Mouse (Mus musculus) neural tube, embryonic 11.5 days (tissue): Measurements from ENCODE around the gene AC124502.3. TPM values are rescaled to one million over a fixed set of nuclear protein-coding genes. Genes with fewer than 3 reads are reported as not detected.
A peak's percentile ranks its signal among the peaks of the same experiment; 100 is the strongest.

Experiments
- ATAC-seq: fragments of 200-750 bp; cut with Nextera tagmentation; 2 replicates; pipeline ENCODE4 v1.8.0; 2017; ENCODE audit warnings: moderate number of reproducible peaks, mild to moderate bottlenecking, moderate TSS enrichment, moderate library complexity; ENCODE audit not compliant: insufficient read depth, low FRiP score, low TSS enrichment
- DNase-seq: peaks from one replicate; pipeline ENCODE4 v3.0.0-alpha.2; 2015; ENCODE audit warnings: low spot score
- H3K27ac ChIP-seq: fragments of 300-500 bp; sonication (generic); 2 replicates; pipeline ENCODE4 v1.5.1; 2014; ENCODE audit warnings: low read depth, mild to moderate bottlenecking, low read length
- H3K27me3 ChIP-seq: fragments of 300-500 bp; sonication (generic); 2 replicates; pipeline ENCODE4 v1.6.1; 2014; ENCODE audit warnings: mild to moderate bottlenecking, low read length, mixed read lengths; ENCODE audit not compliant: control insufficient read depth, insufficient read depth
- H3K36me3 ChIP-seq: fragments of 300-500 bp; sonication (generic); 2 replicates; pipeline ENCODE4 v1.6.1; 2014; ENCODE audit warnings: mild to moderate bottlenecking, low read length, moderate library complexity, mixed read lengths; ENCODE audit not compliant: control insufficient read depth, insufficient read depth
- H3K4me1 ChIP-seq: fragments of 300-500 bp; sonication (generic); 2 replicates; pipeline ENCODE4 v1.6.1; 2014; ENCODE audit warnings: low read length, mixed read lengths; ENCODE audit not compliant: control insufficient read depth, insufficient read depth
- H3K4me2 ChIP-seq: fragments of 300-500 bp; sonication (generic); 2 replicates; pipeline ENCODE4 v1.6.1; 2014; ENCODE audit warnings: low read depth, mild to moderate bottlenecking, moderate library complexity
- H3K4me3 ChIP-seq: fragments of 300-500 bp; sonication (generic); 2 replicates; pipeline ENCODE4 v1.5.1; 2014; ENCODE audit warnings: low read depth, low read length
- H3K9ac ChIP-seq: fragments of 300-500 bp; sonication (generic); 2 replicates; pipeline ENCODE4 v1.6.1; 2014; ENCODE audit warnings: mild to moderate bottlenecking, low read length
- H3K9me3 ChIP-seq: fragments of 300-500 bp; sonication (generic); 2 replicates; pipeline ENCODE4 v1.6.1; 2016; ENCODE audit warnings: low read length; ENCODE audit not compliant: control insufficient read depth
- WGBS: fragments of 180-500 bp; shearing (Covaris S2); extraction: QIAGEN DNeasy Blood & Tissue Kit; methylation state at CpG from one replicate; pipeline ENCODE4 v1.1.7; 2014; 5-methylcytosine and 5-hydroxymethylcytosine counted together
- polyA plus RNA-seq: library from polyadenylated mRNA; unstranded; fragments of >200 nt; fragmentation: Nextera tagmentation; extraction: Ambion mirVana; gene quantifications from 2 replicates; pipeline ENCODE4 v1.2.1, GENCODE M21; 2014

AC124502.3 gene
- polyA plus RNA-seq, 1 experiment from 2014 or later: 1.2 TPM

DNA sequence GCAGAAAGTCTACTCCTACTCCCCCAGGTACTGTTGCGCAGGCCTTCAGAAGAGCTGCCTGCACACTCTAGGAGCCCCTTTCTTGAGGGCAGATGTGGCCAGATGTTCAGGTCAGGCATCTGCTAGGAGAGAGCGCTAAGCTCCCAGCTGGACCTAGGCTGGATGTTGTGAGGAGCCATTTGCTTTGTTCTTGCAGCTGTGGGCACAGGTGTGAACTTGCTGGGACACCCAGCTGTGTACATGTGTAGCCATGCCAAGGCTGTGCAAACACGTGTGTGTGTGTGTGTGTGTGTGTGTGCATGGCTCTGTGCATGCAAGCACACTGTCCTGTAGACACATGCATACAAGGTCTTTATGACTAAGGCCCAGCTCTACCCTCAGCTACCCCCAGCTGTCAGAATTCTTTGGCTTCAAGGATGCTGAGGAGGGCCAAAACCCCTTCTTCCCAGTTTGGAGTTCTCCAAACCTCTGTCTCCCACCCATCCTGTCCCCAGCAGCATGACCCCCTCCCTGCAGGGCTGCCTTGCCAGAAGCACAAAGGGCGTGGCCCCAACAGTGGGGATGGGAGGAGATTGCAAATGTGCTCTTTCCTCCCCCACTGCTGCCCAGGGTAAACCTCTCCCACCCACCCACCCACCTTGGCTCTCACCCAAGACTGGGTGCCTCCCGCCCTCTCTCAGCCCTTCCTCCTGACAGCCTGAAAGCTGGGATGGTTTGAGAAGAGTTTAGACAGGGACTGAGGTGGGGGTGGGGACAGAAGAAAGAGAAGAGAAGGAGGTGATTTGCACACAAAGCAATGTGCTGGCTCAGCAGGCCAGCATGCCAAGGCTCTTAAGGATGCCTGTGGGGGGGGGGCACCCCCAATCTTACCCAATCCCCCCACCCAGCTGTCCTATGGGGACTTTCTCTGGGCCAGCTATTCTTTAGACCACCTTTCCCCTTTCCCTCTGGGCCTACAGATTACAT is 22.0 kb downstream of the AC124502.3 start:
- 0 out of 2 replicates have a peak, but pooled peaks cover 2% of the 10 kb centered on the region for H3K27me3 ChIP-seq
- H3K4me2 ChIP-seq: no peak overlapping the region
- no peak overlapping the region for H3K9ac ChIP-seq
- no peaks in the 10 kb centered on the region for H3K9me3 ChIP-seq
- 39% methylated on average over 5 of the region's 5 CpGs for WGBS
- no peaks in the 10 kb centered on the region for H3K36me3 ChIP-seq
- DNase-seq: no peak
- no peak overlapping the region for H3K27ac ChIP-seq
- no peak for ATAC-seq
- no peak overlapping the region for H3K4me3 ChIP-seq
- 0 out of 2 replicates have a peak, but pooled peaks cover 12% of the 10 kb centered on the region for H3K4me1 ChIP-seq

DNA sequence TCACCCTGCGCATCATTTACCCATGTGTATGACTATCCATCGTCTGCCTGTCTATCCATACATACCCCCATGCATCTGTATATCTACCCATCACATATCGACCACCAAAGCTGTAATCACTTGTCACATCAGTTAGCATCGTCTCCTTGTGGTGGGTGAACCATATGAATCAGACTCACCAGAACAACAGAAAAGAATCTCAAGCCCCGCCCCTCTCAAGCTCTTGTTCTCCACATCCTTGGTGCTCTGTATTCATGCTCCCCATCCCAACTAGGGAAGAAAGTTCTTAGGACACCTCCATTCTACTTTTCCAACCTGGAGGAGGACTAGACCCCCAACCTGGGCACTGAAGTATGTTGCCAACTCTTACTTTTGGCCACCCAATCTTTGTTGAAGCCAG is 23.4 kb downstream of the AC124502.3 start:
- no peak overlapping the region for H3K4me2 ChIP-seq
- no peaks in the 10 kb centered on the region for H3K36me3 ChIP-seq
- no peak for ATAC-seq
- no peak overlapping the region for H3K9ac ChIP-seq
- no peaks in the 10 kb centered on the region for H3K9me3 ChIP-seq
- H3K27ac ChIP-seq: no peak overlapping the region
- no peak for DNase-seq
- peaks cover 13% of the 10 kb centered on the region; the same call in 1 of the 2 replicates for H3K4me1 ChIP-seq
- H3K27me3 ChIP-seq: peaks cover 5% of the 10 kb centered on the region; the same call in 1 of the 2 replicates
- no peak overlapping the region for H3K4me3 ChIP-seq
- WGBS: 83% methylated on average over 5 of the region's 5 CpGs

DNA sequence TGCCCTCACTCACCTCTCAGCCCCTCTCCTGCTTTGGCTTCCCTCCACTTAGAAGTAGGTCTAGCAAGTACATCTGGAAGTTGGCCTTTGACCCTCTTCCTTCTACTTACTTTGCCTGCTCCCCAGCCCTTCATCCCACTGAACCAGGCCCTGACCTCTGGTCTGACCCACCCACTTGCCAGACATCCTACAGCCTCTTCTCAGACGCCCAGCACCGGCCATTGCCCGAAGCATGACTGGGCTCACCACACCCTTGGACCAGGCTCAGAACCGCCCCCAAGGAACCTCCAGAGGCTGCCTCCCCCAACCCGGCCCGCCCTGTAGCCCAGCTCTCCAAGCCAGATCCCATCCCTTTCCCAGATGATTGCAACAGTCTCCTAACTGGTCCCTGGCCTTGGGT is 23.8 kb downstream of the AC124502.3 start:
- H3K9me3 ChIP-seq: no peaks in the 10 kb centered on the region
- no peak overlapping the region for H3K9ac ChIP-seq
- WGBS: 76% methylated on average over 6 of the region's 6 CpGs
- peaks cover 7% of the 10 kb centered on the region; the same call in 1 of the 2 replicates for H3K27me3 ChIP-seq
- peaks cover 17% of the 10 kb centered on the region; the same call in 1 of the 2 replicates for H3K4me1 ChIP-seq
- ATAC-seq: no peak
- H3K4me3 ChIP-seq: no peak overlapping the region
- H3K4me2 ChIP-seq: no peak overlapping the region
- no peak overlapping the region for H3K27ac ChIP-seq
- no peaks in the 10 kb centered on the region for H3K36me3 ChIP-seq
- no peak for DNase-seq

DNA sequence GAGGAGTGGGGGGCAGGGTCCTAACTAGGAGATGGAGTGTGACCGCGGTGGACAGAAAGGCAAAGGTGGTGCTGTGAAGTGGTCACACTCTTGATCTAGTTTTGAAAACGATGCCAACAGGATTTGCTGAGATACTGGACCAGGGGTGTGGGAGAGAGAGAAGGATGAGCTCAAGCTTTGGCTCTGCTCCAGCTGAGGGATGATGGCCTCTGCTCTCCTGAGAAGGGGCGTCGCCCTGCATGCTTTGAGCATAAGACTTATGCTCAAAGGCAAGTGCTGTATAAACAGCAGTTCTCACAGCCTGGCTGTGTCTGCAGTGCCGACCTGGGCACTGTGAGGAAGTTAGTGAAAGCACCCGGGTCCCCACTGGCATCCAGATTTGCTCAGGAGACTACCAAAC is 26.4 kb downstream of the AC124502.3 start:
- Histone ChIP-seq H3K9ac (no peak overlapping the region), H3K27ac (no peak overlapping the region), H3K4me1 (peaks cover 20% of the 10 kb centered on the region), H3K27me3 (peaks cover 31% of the 10 kb centered on the region), H3K36me3 (no peaks in the 10 kb centered on the region), H3K4me2 (no peak overlapping the region), H3K9me3 (no peaks in the 10 kb centered on the region), H3K4me3 (no peak overlapping the region)
- ATAC-seq (no peak), DNase-seq (no peak)
- whole genome bisulfite sequencing: 67% methylated on average over 7 of the region's 7 CpGs

DNA sequence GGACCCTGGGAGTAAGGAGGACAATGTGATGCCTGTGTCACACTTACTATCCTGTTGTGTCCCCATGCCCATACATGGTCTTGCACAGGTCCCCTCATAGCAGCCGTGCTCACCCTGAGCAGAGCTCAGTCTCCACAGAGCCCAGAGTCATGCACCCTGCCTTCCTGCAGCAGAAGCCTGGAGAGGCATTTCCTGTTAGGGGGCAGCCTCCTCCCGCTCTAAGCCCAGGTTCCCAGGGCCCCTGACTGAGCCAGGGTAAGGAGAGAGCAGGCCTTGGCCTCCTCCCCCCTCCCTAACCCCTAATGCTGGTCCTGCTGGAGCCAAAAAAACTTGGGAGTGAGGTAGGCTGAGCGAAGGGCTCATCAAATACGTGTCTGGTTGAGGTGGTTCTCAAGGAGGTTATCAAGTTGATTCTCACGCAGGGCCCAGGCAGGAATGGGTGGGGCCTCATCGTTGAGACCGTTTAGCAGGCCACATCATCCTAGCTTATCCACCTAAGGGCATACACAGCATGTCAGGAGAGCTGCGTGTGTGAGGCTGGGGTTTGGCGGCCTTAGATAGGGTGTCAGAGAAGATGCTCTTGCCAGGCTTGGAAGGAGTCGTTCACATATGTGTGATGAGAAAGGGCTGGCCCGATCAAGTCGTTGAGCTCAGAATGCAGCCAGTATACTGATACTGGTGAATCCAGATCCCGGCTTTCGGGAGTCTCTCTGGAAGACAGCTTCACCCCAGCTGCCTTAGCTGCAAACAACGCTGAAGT is 28.5 kb downstream of the AC124502.3 start:
- Histone ChIP-seq H3K27me3 (peaks cover 35% of the 10 kb centered on the region), H3K4me1 (peaks cover 33% of the 10 kb centered on the region)
- 10% methylated on average over 15 of the region's 15 CpGs for WGBS

DNA sequence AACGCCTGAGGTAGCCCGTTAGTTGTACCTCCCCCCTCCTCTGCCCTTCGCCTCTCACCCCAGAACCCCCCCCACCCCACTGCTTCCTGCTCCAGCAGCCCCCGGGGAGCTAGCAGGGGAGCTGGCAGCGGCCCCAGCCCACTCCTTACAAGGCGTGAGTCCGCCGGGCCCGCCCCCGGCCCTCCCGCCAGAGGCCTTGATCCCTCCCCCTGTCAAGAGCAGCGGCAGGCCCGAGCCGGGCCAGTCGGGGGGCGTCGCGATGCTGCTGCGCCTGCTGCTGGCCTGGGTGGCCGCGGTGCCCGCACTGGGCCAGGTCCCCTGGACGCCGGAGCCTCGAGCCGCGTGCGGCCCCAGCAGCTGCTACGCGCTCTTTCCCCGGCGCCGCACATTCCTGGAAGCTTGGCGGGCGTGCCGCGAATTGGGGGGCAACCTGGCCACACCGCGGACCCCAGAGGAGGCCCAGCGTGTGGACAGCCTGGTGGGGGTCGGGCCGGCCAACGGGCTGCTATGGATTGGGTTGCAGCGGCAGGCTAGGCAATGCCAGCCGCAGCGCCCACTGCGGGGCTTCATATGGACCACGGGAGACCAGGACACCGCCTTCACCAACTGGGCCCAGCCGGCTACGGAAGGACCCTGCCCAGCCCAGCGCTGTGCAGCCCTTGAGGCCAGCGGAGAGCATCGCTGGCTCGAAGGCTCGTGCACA is 29.3 kb downstream of the AC124502.3 start, which contains the start of gene Cd248:
Gene Cd248 (plus strand): TSS at position 212 of the 703 bp plus-strand sequence.
- Histone ChIP-seq H3K9me3 (no peaks in the 10 kb centered on the region), H3K27ac (peak within 1 kb of the TSS; percentile 44; the same call in 1 of the 2 replicates), H3K27me3 (peaks cover 35% of the 10 kb centered on the region), H3K4me2 (peak within 1 kb of the TSS; percentile 74), H3K4me3 (peak within 1 kb of the TSS; percentile 42), H3K9ac (peak within 1 kb of the TSS; percentile 60), H3K4me1 (peaks cover 33% of the 10 kb centered on the region), H3K36me3 (no peaks in the 10 kb centered on the region)
- DNase-seq (peak; percentile 74), ATAC-seq (no peak)
- WGBS: 2% methylated on average over 55 of the region's 56 CpGs

More for the DNA sequence above, 28.5 kb downstream of the AC124502.3 start:
- Histone ChIP-seq H3K9ac (peak overlapping the region; percentile 60), H3K36me3 (no peaks in the 10 kb centered on the region), H3K27ac (peak overlapping the region; percentile 44; the same call in 1 of the 2 replicates), H3K4me2 (peak overlapping the region; percentile 74), H3K4me3 (peak overlapping the region; percentile 42), H3K9me3 (no peaks in the 10 kb centered on the region)
- DNase-seq (no peak), ATAC-seq (no peak)

DNA sequence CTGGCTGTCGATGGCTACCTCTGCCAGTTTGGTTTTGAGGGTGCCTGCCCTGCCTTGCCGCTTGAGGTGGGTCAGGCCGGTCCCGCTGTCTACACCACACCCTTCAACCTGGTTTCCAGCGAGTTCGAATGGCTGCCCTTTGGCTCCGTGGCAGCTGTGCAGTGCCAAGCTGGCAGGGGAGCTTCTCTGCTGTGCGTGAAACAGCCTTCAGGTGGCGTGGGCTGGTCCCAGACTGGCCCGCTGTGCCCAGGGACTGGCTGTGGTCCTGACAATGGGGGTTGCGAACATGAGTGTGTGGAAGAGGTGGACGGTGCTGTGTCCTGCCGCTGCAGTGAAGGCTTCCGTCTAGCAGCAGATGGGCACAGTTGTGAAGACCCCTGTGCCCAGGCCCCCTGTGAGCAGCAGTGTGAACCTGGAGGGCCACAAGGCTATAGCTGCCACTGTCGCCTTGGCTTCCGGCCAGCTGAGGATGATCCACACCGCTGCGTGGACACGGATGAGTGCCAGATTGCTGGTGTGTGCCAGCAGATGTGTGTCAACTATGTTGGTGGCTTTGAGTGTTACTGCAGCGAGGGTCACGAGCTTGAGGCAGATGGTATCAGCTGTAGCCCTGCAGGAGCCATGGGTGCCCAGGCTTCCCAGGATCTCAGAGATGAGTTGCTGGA is 30.0 kb downstream of the AC124502.3 start:
- WGBS: 39% methylated on average over 21 of the region's 21 CpGs
- no peak for ATAC-seq
- no peak for DNase-seq
- peak overlapping the region; percentile 42 for H3K4me3 ChIP-seq
- peaks cover 33% of the 10 kb centered on the region for H3K4me1 ChIP-seq
- peaks cover 35% of the 10 kb centered on the region for H3K27me3 ChIP-seq
- no peaks in the 10 kb centered on the region for H3K9me3 ChIP-seq
- no peaks in the 10 kb centered on the region for H3K36me3 ChIP-seq
- H3K9ac ChIP-seq: peak overlapping the region; percentile 60
- H3K4me2 ChIP-seq: peak overlapping the region; percentile 74
- no peak overlapping the region for H3K27ac ChIP-seq

DNA sequence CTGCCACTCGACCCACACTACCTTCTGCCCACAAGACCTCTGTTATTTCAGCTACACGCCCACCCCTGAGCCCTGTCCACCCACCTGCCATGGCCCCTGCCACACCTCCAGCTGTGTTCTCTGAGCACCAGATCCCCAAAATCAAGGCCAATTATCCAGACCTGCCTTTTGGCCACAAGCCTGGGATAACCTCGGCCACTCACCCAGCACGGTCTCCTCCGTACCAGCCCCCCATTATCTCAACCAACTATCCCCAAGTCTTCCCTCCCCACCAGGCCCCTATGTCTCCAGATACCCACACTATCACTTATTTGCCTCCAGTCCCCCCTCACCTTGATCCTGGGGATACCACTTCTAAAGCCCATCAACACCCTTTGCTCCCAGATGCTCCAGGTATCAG is 30.8 kb downstream of the AC124502.3 start:
- H3K36me3 ChIP-seq: no peaks in the 10 kb centered on the region
- peak overlapping the region; percentile 74 for H3K4me2 ChIP-seq
- WGBS: 71% methylated on average over 5 of the region's 5 CpGs
- no peaks in the 10 kb centered on the region for H3K9me3 ChIP-seq
- H3K4me3 ChIP-seq: no peak overlapping the region
- H3K9ac ChIP-seq: no peak overlapping the region
- no peak overlapping the region for H3K27ac ChIP-seq
- H3K4me1 ChIP-seq: peaks cover 33% of the 10 kb centered on the region
- ATAC-seq: no peak
- DNase-seq: no peak
- peaks cover 35% of the 10 kb centered on the region for H3K27me3 ChIP-seq
